Mouse (Mus musculus) hindbrain, embryonic 10.5 days (tissue): ENCODE measurements around the gene Cstf1. TPM values are rescaled to one million over a fixed set of nuclear protein-coding genes. Genes with fewer than 3 reads are reported as not detected.

Source experiments
- DNase-seq: peaks from one replicate; pipeline ENCODE4 v3.0.0-alpha.2; 2017; ENCODE audit warnings: low spot score
- H3K27ac ChIP-seq: fragments of 300-500 bp; sonication (generic); 2 replicates; pipeline ENCODE4 v1.5.1; 2016; ENCODE audit warnings: mild to moderate bottlenecking, moderate library complexity
- H3K27me3 ChIP-seq: fragments of 300-500 bp; sonication (generic); 2 replicates; pipeline ENCODE4 v1.6.1; 2016; ENCODE audit warnings: mild to moderate bottlenecking; ENCODE audit not compliant: poor library complexity, insufficient read depth, severe bottlenecking
- H3K36me3 ChIP-seq: fragments of 300-500 bp; sonication (generic); 2 replicates; pipeline ENCODE4 v1.6.1; 2016; ENCODE audit warnings: mild to moderate bottlenecking, moderate library complexity
- H3K4me1 ChIP-seq: fragments of 300-500 bp; sonication (generic); replicated peaks from 2 replicates; pipeline ENCODE4 v1.6.1; 2016; ENCODE audit warnings: mild to moderate bottlenecking
- H3K4me3 ChIP-seq: fragments of 300-500 bp; sonication (generic); 2 replicates; pipeline ENCODE4 v1.5.1; 2016; ENCODE audit warnings: mild to moderate bottlenecking, moderate library complexity
- H3K9me3 ChIP-seq: fragments of 300-500 bp; sonication (generic); 2 replicates; pipeline ENCODE4 v1.6.1; 2016; ENCODE audit warnings: mild to moderate bottlenecking, moderate library complexity
- WGBS: fragments of 180-500 bp; shearing (Covaris S2); methylation state at CpG from one replicate; pipeline ENCODE4 v1.1.7; 2016; 5-methylcytosine and 5-hydroxymethylcytosine counted together
- polyA plus RNA-seq: library from polyadenylated mRNA; unstranded; fragments of >200 nt; fragmentation: Nextera tagmentation; extraction: Ambion mirVana; gene quantifications from 2 replicates; pipeline ENCODE4 v1.2.1, GENCODE M21; 2016

The Cstf1 gene
- polyA plus RNA-seq, 1 experiment from 2014 or later = 49.7 TPM

DNA sequence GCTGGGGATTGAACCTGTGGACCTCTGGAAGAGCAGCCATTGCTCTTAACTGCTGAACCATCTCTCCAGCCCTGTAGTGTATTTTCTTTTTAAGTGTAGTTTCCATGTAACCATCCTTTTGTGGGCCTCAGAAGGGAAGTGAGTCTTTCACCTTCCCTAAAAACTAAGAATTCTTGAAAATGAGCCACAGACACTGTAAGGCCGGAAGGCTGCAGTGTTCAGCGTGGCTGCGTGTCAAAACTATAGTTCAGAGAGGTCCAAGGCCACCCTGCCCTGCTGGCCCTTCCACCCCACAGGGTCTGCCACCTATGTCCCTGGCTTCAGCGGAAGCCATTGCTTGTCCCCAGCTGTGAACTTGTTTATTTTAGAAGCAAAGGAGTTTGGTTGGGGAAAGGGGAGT, 35.7 kb downstream of the Cstf1 start:
- peaks cover 8% of the 10 kb centered on the region; the same call in 1 of the 2 replicates for H3K4me1 ChIP-seq
- H3K27ac ChIP-seq = no peak overlapping the region
- 79% methylated on average over 4 of the region's 4 CpGs for WGBS
- H3K36me3 ChIP-seq = no peaks in the 10 kb centered on the region
- no peaks in the 10 kb centered on the region for H3K9me3 ChIP-seq
- DNase-seq = no peak
- H3K4me3 ChIP-seq = no peak overlapping the region
- H3K27me3 ChIP-seq = no peaks in the 10 kb centered on the region

DNA sequence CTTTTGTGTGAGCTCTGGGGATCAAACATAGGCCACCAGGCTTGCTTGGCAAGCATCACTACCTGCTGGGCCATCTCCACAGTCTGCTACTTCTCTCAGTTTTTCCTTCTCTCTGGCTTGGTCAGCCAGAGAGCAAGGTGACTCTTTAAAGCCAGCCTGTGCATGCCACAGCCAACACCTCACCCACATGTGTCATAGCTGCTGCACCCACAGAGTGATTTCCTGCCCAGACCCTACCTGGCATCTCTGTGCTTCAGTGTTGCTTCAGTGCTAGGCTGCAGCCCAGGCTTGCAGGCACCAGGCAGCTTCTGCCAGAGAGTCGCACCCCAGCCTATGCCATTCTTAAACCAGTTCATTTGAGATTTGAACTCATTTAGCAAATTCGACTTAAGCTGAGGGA, 37.0 kb downstream of the Cstf1 start:
- WGBS = 75% methylated on average over 2 of the region's 2 CpGs
- Histone ChIP-seq H3K4me3 (no peak overlapping the region), H3K27me3 (no peaks in the 10 kb centered on the region), H3K4me1 (peaks cover 17% of the 10 kb centered on the region), H3K9me3 (no peaks in the 10 kb centered on the region), H3K36me3 (no peaks in the 10 kb centered on the region), H3K27ac (no peak overlapping the region)
- no peak for DNase-seq

DNA sequence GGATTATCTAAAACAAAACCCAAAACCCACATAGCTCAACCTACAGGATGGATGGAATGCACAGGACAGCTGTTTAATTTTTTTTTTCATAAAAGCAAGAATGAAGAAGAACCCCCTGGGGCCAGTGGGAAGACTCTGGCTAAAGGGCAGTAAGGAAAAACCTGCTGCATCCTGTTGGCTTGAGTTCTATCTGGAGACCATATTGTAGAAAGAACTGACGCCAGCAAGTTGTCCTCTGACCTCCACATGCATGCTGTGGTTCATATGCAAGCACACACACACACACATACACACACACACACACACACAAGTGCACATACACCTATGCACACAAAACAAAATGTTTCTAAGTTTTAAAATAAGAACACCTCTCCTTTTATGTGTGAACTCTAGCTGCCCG, 40.2 kb downstream of the Cstf1 start:
- no peak overlapping the region for H3K27ac ChIP-seq
- no peaks in the 10 kb centered on the region for H3K9me3 ChIP-seq
- no peak for DNase-seq
- 82% methylated on average over 2 of the region's 2 CpGs for WGBS
- no peaks in the 10 kb centered on the region for H3K36me3 ChIP-seq
- H3K4me1 ChIP-seq = peaks cover 34% of the 10 kb centered on the region
- H3K27me3 ChIP-seq = no peaks in the 10 kb centered on the region
- H3K4me3 ChIP-seq = no peak overlapping the region

DNA sequence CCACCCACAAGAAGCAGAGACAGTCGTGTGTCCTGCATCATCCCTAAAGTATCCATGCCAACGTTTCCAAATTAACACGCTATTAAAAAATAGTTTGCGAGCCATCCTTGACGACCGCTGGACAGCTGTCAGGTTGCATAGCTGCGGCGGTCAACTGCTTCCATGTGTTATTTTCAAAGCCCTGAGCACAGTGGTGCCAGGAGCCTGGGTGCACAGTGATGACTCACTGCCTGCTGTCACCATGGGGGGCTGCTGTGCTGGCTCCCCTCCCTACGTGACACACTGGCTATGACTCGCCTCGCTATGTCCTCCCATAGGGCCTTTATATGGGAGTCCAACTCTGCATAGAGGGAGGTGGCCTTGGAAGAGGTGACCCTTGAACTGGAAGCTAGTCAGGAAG, 40.6 kb downstream of the Cstf1 start:
- DNase-seq = no peak
- H3K27ac ChIP-seq = no peak overlapping the region

DNA sequence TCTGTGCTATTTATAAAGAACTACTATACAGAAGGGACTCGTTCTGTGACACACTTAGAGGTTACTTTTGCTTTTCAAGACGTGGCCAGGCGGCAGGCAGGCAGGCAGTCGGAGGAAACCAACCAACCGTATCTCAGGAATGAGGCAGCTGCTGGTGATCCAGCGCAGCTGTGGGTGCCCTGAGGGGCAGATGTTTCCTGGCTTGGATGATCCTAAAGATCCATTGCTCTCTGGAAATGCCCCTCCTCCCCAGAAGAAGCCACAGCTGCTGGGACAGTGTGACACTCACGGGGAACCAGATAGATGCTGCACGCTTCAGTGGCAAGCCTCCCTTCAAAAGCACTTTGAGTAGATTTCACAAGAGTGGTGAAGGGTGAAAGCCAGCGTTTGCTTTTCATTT, 42.0 kb downstream of the Cstf1 start:
- DNase-seq = peak; percentile 57
- no peaks in the 10 kb centered on the region for H3K9me3 ChIP-seq
- peaks cover 34% of the 10 kb centered on the region for H3K4me1 ChIP-seq
- H3K27me3 ChIP-seq = peaks cover 9% of the 10 kb centered on the region; the same call in 1 of the 2 replicates
- H3K36me3 ChIP-seq = no peaks in the 10 kb centered on the region
- WGBS = 11% methylated on average over 9 of the region's 9 CpGs
- H3K27ac ChIP-seq = peak overlapping the region; percentile 69; the same call in 1 of the 2 replicates
- H3K4me3 ChIP-seq = 0 out of 2 replicates have a peak overlapping the region, but pooled peaks have one; percentile 7

More for the DNA sequence above, 40.6 kb downstream of the Cstf1 start:
- 84% methylated on average over 11 of the region's 11 CpGs for WGBS
- peaks cover 34% of the 10 kb centered on the region for H3K4me1 ChIP-seq
- H3K27me3 ChIP-seq = 0 out of 2 replicates have a peak, but pooled peaks cover 3% of the 10 kb centered on the region
- no peak overlapping the region for H3K4me3 ChIP-seq
- no peaks in the 10 kb centered on the region for H3K9me3 ChIP-seq
- no peaks in the 10 kb centered on the region for H3K36me3 ChIP-seq

DNA sequence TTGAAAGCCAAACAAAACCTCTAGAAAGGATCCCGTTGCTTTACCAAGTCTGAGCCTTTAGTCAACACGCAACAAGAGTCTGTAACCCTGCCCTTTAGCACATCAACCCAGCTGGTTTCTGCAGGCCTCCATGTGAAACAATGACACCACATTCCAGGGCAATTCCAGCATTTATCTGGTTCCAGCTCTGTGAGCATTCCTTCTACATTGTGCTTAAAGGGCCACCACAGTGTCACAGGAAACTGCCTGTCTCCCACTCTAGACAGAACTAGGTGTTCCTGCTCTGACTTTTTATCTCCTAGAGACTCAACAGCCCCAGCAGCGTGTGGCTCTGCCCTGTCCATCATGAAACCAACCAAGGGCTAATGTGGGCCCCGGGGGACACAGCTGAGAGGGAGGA, 42.8 kb downstream of the Cstf1 start:
- no peaks in the 10 kb centered on the region for H3K36me3 ChIP-seq
- peaks cover 32% of the 10 kb centered on the region for H3K4me1 ChIP-seq
- H3K27me3 ChIP-seq = peaks cover 9% of the 10 kb centered on the region; the same call in 1 of the 2 replicates
- no peak overlapping the region for H3K4me3 ChIP-seq
- H3K9me3 ChIP-seq = no peaks in the 10 kb centered on the region
- WGBS = 10% methylated on average over 4 of the region's 4 CpGs
- peak overlapping the region; percentile 6; the same call in 1 of the 2 replicates for H3K27ac ChIP-seq
- DNase-seq = peak; percentile 26

DNA sequence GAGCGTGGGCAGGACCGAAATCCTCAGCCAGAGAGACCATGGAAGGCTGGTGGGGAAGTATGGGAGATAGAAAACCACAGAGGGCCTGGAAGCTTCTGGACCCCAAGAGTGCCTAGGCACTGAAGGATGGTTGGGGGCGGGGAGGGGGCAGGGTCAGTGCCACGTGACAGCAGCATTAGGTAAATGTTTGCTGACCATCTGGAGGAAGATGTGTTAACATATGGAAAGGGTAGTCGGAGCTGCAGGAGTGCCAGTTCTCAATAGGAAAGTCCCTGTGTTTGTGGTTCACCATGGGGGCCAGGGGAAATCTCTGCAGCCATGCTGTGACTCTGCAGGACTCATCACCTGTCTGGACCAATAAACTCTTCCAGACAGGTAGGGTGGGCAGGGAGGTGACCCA, 43.4 kb downstream of the Cstf1 start:
- H3K9me3 ChIP-seq = no peaks in the 10 kb centered on the region
- DNase-seq = no peak
- 45% methylated on average over 5 of the region's 5 CpGs for WGBS

DNA sequence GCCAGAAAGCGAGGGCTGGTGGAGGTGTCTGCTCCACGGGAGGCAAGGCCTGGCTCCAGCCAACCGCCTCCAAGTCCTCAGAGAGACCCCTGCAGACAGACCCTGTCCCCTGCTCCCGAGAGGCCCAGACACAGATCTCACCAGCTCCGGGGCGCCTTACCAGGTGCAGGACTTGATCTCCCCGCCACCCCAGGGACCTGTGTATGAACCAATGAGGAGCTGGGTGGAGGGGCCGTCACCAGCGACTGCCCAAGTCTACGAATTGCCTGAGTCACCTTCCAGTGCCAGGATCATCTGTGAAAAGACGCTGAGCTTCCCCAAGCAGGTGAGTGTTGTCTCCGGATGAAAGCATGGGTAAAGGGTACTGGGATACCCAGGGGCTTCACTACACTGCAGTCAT, 45.7 kb downstream of the Cstf1 start:
- no peaks in the 10 kb centered on the region for H3K36me3 ChIP-seq
- H3K27me3 ChIP-seq = peaks cover 9% of the 10 kb centered on the region; the same call in 1 of the 2 replicates
- no peak overlapping the region for H3K4me3 ChIP-seq
- H3K27ac ChIP-seq = no peak overlapping the region
- DNase-seq = no peak
- H3K4me1 ChIP-seq = peaks cover 30% of the 10 kb centered on the region
- 55% methylated on average over 12 of the region's 12 CpGs for WGBS
- no peaks in the 10 kb centered on the region for H3K9me3 ChIP-seq

More for the DNA sequence above, 43.4 kb downstream of the Cstf1 start:
- Histone ChIP-seq H3K36me3 (no peaks in the 10 kb centered on the region), H3K27ac (peak overlapping the region; percentile 6; the same call in 1 of the 2 replicates), H3K27me3 (peaks cover 9% of the 10 kb centered on the region; the same call in 1 of the 2 replicates), H3K4me3 (no peak overlapping the region), H3K4me1 (peaks cover 32% of the 10 kb centered on the region)

DNA sequence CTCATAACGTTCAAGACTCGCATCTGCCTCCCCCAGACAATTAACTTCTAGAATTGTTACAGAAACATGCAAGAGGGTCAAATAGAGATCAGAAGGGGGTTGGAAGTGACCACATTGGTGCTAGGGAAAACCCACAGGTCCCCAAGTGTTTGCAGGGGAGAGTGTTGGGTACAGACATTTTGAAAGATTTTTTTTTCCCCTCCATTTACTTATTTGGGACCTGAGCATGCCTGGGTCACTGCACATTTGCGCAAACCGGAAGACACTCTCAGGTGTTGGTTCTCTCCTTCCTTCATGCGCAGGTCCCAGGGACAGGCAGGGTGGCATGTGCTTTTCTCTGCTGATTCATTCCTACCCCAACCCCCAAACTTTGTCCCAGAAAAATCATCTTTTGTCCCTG, 46.4 kb downstream of the Cstf1 start:
- peaks cover 9% of the 10 kb centered on the region; the same call in 1 of the 2 replicates for H3K27me3 ChIP-seq
- no peaks in the 10 kb centered on the region for H3K36me3 ChIP-seq
- H3K4me1 ChIP-seq = peaks cover 25% of the 10 kb centered on the region
- no peak for DNase-seq
- no peak overlapping the region for H3K27ac ChIP-seq
- H3K9me3 ChIP-seq = no peaks in the 10 kb centered on the region
- WGBS = 92% methylated on average over 5 of the region's 5 CpGs
- no peak overlapping the region for H3K4me3 ChIP-seq

DNA sequence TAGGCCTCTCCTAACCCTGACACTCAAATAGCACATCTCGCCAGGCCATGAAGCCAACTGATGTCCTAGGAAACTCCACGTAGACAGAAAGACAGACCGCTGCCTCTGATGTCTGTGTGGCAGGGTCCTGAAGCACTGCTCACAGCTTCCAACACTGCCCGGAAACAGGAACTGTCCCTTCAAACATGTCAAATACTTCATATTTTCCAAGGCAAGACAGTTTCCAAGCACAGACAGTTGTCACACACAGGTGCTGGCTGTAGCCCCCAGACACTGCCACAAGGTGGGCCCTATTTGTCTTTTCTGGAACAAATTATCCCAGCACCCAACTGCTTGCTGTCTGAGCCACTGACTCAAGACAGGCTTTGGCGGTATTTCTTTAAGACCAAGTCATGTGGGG, 47.7 kb downstream of the Cstf1 start:
- Histone ChIP-seq H3K27me3 (peaks cover 9% of the 10 kb centered on the region; the same call in 1 of the 2 replicates), H3K27ac (no peak overlapping the region), H3K9me3 (no peaks in the 10 kb centered on the region), H3K4me1 (peaks cover 13% of the 10 kb centered on the region), H3K4me3 (no peak overlapping the region), H3K36me3 (no peaks in the 10 kb centered on the region)
- DNase-seq = no peak
- WGBS = 87% methylated on average over 5 of the region's 5 CpGs

- Histone ChIP-seq H3K9me3 (no peaks in the 10 kb centered on the region), H3K27ac (no peak overlapping the region), H3K4me1 (no peaks in the 10 kb centered on the region), H3K4me3 (no peak overlapping the region), H3K27me3 (no peaks in the 10 kb centered on the region), H3K36me3 (no peaks in the 10 kb centered on the region)
- DNase-seq = no peak
- 81% methylated on average over 1 of the region's 1 CpGs for WGBS
Observed at GRCm38 (mm10) chr2:172430609-172431008, 60.1 kb downstream of the Cstf1 start.
